Mouse (Mus musculus) stomach, embryonic 15.5 days (tissue): ENCODE results near the gene Prdm5. TPM values are rescaled to one million over a fixed set of nuclear protein-coding genes. Genes with fewer than 3 reads are reported as not detected.

Source experiments
- ATAC-seq: fragments of 200-750 bp; cut with Nextera tagmentation; 2 replicates; pipeline ENCODE4 v1.8.0; 2017; ENCODE audit warnings: low read depth, moderate number of reproducible peaks, moderate TSS enrichment; ENCODE audit not compliant: insufficient read depth, low FRiP score
- H3K27ac ChIP-seq: fragments of 300-500 bp; sonication (generic); 2 replicates; pipeline ENCODE4 v1.5.1; 2015; ENCODE audit warnings: mild to moderate bottlenecking, inconsistent platforms
- H3K27me3 ChIP-seq: fragments of 300-500 bp; sonication (generic); replicated peaks from 2 replicates; pipeline ENCODE4 v1.6.1; 2015; ENCODE audit warnings: inconsistent platforms
- H3K36me3 ChIP-seq: fragments of 300-500 bp; sonication (generic); 2 replicates; pipeline ENCODE4 v1.6.1; 2015; ENCODE audit warnings: inconsistent platforms
- H3K4me1 ChIP-seq: fragments of 300-500 bp; sonication (generic); 2 replicates; pipeline ENCODE4 v1.6.1; 2015; ENCODE audit warnings: inconsistent platforms
- H3K4me2 ChIP-seq: fragments of 300-500 bp; sonication (generic); 2 replicates; pipeline ENCODE4 v1.6.1; 2015; ENCODE audit warnings: mild to moderate bottlenecking, inconsistent platforms
- H3K4me3 ChIP-seq: fragments of 300-500 bp; sonication (generic); replicated peaks from 2 replicates; pipeline ENCODE4 v1.5.1; 2015; ENCODE audit warnings: inconsistent platforms
- H3K9ac ChIP-seq: fragments of 300-500 bp; sonication (generic); 2 replicates; pipeline ENCODE4 v1.6.1; 2015; ENCODE audit warnings: inconsistent platforms
- H3K9me3 ChIP-seq: fragments of 300-500 bp; sonication (generic); 2 replicates; pipeline ENCODE4 v1.6.1; 2016; ENCODE audit warnings: inconsistent platforms
- WGBS: fragments of 180-500 bp; shearing (Covaris S2); methylation state at CpG from one replicate; pipeline ENCODE4 v1.1.7; 2015; 5-methylcytosine and 5-hydroxymethylcytosine counted together
- polyA plus RNA-seq: library from polyadenylated mRNA; unstranded; fragments of >200 nt; fragmentation: Nextera tagmentation; extraction: Ambion mirVana; gene quantifications from 2 replicates; pipeline ENCODE4 v1.2.1, GENCODE M21; 2015

The Prdm5 gene
- polyA plus RNA-seq, 1 experiment from 2014 or later = 18.6 TPM

- Histone ChIP-seq H3K36me3 (no peaks in the 10 kb centered on the region), H3K4me2 (no peak overlapping the region), H3K27me3 (no peaks in the 10 kb centered on the region), H3K27ac (no peak overlapping the region), H3K9me3 (no peaks in the 10 kb centered on the region), H3K4me1 (no peaks in the 10 kb centered on the region), H3K4me3 (no peak overlapping the region), H3K9ac (no peak overlapping the region)
- WGBS = 77% methylated on average over 4 of the region's 4 CpGs
- ATAC-seq = no peak
Measured at GRCm38 (mm10) chr6:65842579-65842978, 63.8 kb downstream of the Prdm5 start.

- WGBS = 46% methylated on average over 4 of the region's 4 CpGs
- ATAC-seq = no peak
- no peaks in the 10 kb centered on the region for H3K4me1 ChIP-seq
- H3K36me3 ChIP-seq = no peaks in the 10 kb centered on the region
- no peak overlapping the region for H3K27ac ChIP-seq
- no peaks in the 10 kb centered on the region for H3K9me3 ChIP-seq
- H3K4me2 ChIP-seq = no peak overlapping the region
- H3K4me3 ChIP-seq = no peak overlapping the region
- H3K27me3 ChIP-seq = no peaks in the 10 kb centered on the region
- no peak overlapping the region for H3K9ac ChIP-seq
Measured at GRCm38 (mm10) chr6:65849127-65849526, 70.3 kb downstream of the Prdm5 start.

GRCm38 (mm10) chr6:65849687-65850086 lies 70.9 kb downstream of the Prdm5 start:
- H3K4me2 ChIP-seq = no peak overlapping the region
- no peaks in the 10 kb centered on the region for H3K9me3 ChIP-seq
- H3K36me3 ChIP-seq = no peaks in the 10 kb centered on the region
- no peaks in the 10 kb centered on the region for H3K27me3 ChIP-seq
- no peak for ATAC-seq
- WGBS = 59% methylated on average over 3 of the region's 3 CpGs
- no peak overlapping the region for H3K9ac ChIP-seq
- no peak overlapping the region for H3K27ac ChIP-seq
- no peaks in the 10 kb centered on the region for H3K4me1 ChIP-seq
- H3K4me3 ChIP-seq = no peak overlapping the region

- Histone ChIP-seq H3K27ac (no peak overlapping the region), H3K4me1 (no peaks in the 10 kb centered on the region), H3K4me2 (no peak overlapping the region), H3K9me3 (no peaks in the 10 kb centered on the region), H3K9ac (no peak overlapping the region), H3K36me3 (no peaks in the 10 kb centered on the region), H3K27me3 (no peaks in the 10 kb centered on the region), H3K4me3 (no peak overlapping the region)
- WGBS = 92% methylated on average over 3 of the region's 3 CpGs
- no peak for ATAC-seq
Measured at GRCm38 (mm10) chr6:65850221-65850620, 71.4 kb downstream of the Prdm5 start.

GRCm38 (mm10) chr6:65854020-65854419 lies 75.2 kb downstream of the Prdm5 start:
- H3K4me3 ChIP-seq = no peak overlapping the region
- no peaks in the 10 kb centered on the region for H3K27me3 ChIP-seq
- no peaks in the 10 kb centered on the region for H3K9me3 ChIP-seq
- ATAC-seq = no peak
- H3K9ac ChIP-seq = no peak overlapping the region
- WGBS = 68% methylated on average over 3 of the region's 3 CpGs
- H3K36me3 ChIP-seq = no peaks in the 10 kb centered on the region
- H3K4me1 ChIP-seq = no peaks in the 10 kb centered on the region
- no peak overlapping the region for H3K4me2 ChIP-seq
- H3K27ac ChIP-seq = no peak overlapping the region

- WGBS = 81% methylated on average over 4 of the region's 4 CpGs
- H3K27me3 ChIP-seq = no peaks in the 10 kb centered on the region
- no peaks in the 10 kb centered on the region for H3K9me3 ChIP-seq
- no peak for ATAC-seq
- H3K27ac ChIP-seq = no peak overlapping the region
- no peak overlapping the region for H3K9ac ChIP-seq
- H3K4me2 ChIP-seq = no peak overlapping the region
- no peak overlapping the region for H3K4me3 ChIP-seq
- no peaks in the 10 kb centered on the region for H3K4me1 ChIP-seq
- H3K36me3 ChIP-seq = no peaks in the 10 kb centered on the region
Measured at GRCm38 (mm10) chr6:65854585-65854984, 75.8 kb downstream of the Prdm5 start.

GRCm38 (mm10) chr6:65860609-65861008 lies 81.8 kb downstream of the Prdm5 start:
- H3K4me1 ChIP-seq = no peaks in the 10 kb centered on the region
- H3K36me3 ChIP-seq = no peaks in the 10 kb centered on the region
- no peak overlapping the region for H3K27ac ChIP-seq
- H3K4me3 ChIP-seq = no peak overlapping the region
- no peak overlapping the region for H3K9ac ChIP-seq
- H3K9me3 ChIP-seq = no peaks in the 10 kb centered on the region
- H3K27me3 ChIP-seq = no peaks in the 10 kb centered on the region
- 85% methylated on average over 5 of the region's 5 CpGs for WGBS
- no peak overlapping the region for H3K4me2 ChIP-seq
- ATAC-seq = no peak

GRCm38 (mm10) chr6:65862836-65863235 lies 84.0 kb downstream of the Prdm5 start:
- H3K4me3 ChIP-seq = no peak overlapping the region
- H3K9ac ChIP-seq = no peak overlapping the region
- WGBS = 88% methylated on average over 3 of the region's 3 CpGs
- H3K9me3 ChIP-seq = no peaks in the 10 kb centered on the region
- no peak overlapping the region for H3K4me2 ChIP-seq
- H3K27ac ChIP-seq = no peak overlapping the region
- H3K36me3 ChIP-seq = no peaks in the 10 kb centered on the region
- ATAC-seq = no peak
- no peaks in the 10 kb centered on the region for H3K4me1 ChIP-seq
- H3K27me3 ChIP-seq = no peaks in the 10 kb centered on the region

- 87% methylated on average over 3 of the region's 3 CpGs for WGBS
- Histone ChIP-seq H3K27ac (no peak overlapping the region), H3K4me1 (no peaks in the 10 kb centered on the region), H3K36me3 (no peaks in the 10 kb centered on the region), H3K4me2 (no peak overlapping the region), H3K9me3 (no peaks in the 10 kb centered on the region), H3K4me3 (no peak overlapping the region), H3K27me3 (no peaks in the 10 kb centered on the region), H3K9ac (no peak overlapping the region)
- no peak for ATAC-seq
Measured at GRCm38 (mm10) chr6:65864233-65864632, 85.4 kb downstream of the Prdm5 start.

GRCm38 (mm10) chr6:65864919-65865318 lies 86.1 kb downstream of the Prdm5 start:
- 84% methylated on average over 5 of the region's 5 CpGs for WGBS
- no peaks in the 10 kb centered on the region for H3K36me3 ChIP-seq
- no peak overlapping the region for H3K27ac ChIP-seq
- H3K9ac ChIP-seq = no peak overlapping the region
- no peaks in the 10 kb centered on the region for H3K4me1 ChIP-seq
- H3K4me3 ChIP-seq = no peak overlapping the region
- no peak for ATAC-seq
- H3K9me3 ChIP-seq = no peaks in the 10 kb centered on the region
- H3K4me2 ChIP-seq = no peak overlapping the region
- no peaks in the 10 kb centered on the region for H3K27me3 ChIP-seq

GRCm38 (mm10) chr6:65865861-65866260 lies 87.1 kb downstream of the Prdm5 start:
- Histone ChIP-seq H3K27ac (no peak overlapping the region), H3K27me3 (no peaks in the 10 kb centered on the region), H3K4me3 (no peak overlapping the region), H3K9ac (no peak overlapping the region), H3K4me1 (no peaks in the 10 kb centered on the region), H3K4me2 (no peak overlapping the region), H3K36me3 (no peaks in the 10 kb centered on the region), H3K9me3 (no peaks in the 10 kb centered on the region)
- ATAC-seq = no peak
- 89% methylated on average over 4 of the region's 4 CpGs for WGBS

GRCm38 (mm10) chr6:65871754-65872278 lies 93.0 kb downstream of the Prdm5 start:
- ATAC-seq = no peak
- no peaks in the 10 kb centered on the region for H3K4me1 ChIP-seq
- H3K4me3 ChIP-seq = no peak overlapping the region
- H3K36me3 ChIP-seq = no peaks in the 10 kb centered on the region
- no peak overlapping the region for H3K9ac ChIP-seq
- no peaks in the 10 kb centered on the region for H3K9me3 ChIP-seq
- 51% methylated on average over 6 of the region's 6 CpGs for WGBS
- H3K4me2 ChIP-seq = no peak overlapping the region
- H3K27ac ChIP-seq = no peak overlapping the region
- H3K27me3 ChIP-seq = no peaks in the 10 kb centered on the region

- Histone ChIP-seq H3K4me2 (no peak overlapping the region), H3K36me3 (no peaks in the 10 kb centered on the region), H3K4me1 (no peaks in the 10 kb centered on the region), H3K9ac (no peak overlapping the region), H3K4me3 (no peak overlapping the region), H3K9me3 (no peaks in the 10 kb centered on the region), H3K27me3 (no peaks in the 10 kb centered on the region), H3K27ac (no peak overlapping the region)
- 91% methylated on average over 1 of the region's 1 CpGs for WGBS
- no peak for ATAC-seq
Measured at GRCm38 (mm10) chr6:65878300-65878699, 99.5 kb downstream of the Prdm5 start.
